Comparison of ENCODE assay signal across 9 mouse cellular contexts in the genomic region with DNA sequence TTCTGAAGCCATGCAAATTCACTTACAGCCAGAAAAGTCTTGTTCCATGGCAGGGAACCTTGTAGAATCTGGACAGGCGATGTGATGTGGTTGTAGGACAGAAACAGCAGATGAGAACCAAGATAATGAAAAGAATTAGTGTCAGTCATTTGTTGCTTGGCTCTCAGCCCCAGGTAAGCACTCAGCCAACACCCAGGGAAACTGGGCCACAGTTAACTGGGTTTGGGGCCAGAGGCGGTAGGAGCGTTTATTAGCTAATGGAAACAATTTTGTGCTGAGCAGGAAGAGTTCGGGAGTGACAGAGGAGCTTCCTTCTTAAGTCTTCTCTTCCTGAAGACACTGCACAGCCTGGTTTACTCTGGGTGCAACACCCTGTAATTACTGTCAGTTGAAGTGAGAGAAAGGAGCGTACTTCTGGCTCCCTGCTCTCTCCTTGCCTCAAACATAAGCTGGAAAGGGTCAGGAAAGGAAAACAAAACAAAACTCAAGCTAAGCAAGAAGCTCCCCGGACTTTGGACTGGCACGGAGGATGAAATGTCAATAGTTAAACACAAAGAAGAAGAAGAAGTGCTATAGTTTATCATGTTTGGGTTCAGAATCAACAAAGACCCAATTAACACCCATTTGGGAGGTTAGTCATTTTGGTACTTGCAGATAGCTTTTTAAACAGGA.
DNase-seq lines count a peak whose midpoint lies in the region; ATAC-seq and TF ChIP-seq lines count a peak whose summit lies in the region.
"Had no signal": no experiment of that assay in that cellular context is flagged by ENCODE, and none has a peak within 500 bp of the region (broad histone marks: within the 10 kb centered on the region; RNA-seq: fewer than 3 reads in every experiment).

No protein-coding gene starts in this region.

- 39% methylated on average over 7 of the region's 7 CpGs for WGBS in lung, postnatal 0 days
- 79% methylated on average over 7 of the region's 7 CpGs for WGBS in midbrain, embryonic 13.5 days

- no peaks in the 10 kb centered on the region for H3K4me1 ChIP-seq in lung, postnatal 0 days (ENCODE audit: insufficient read depth, low read depth, low read length)
- peaks cover 13% of the 10 kb centered on the region; the same call in 1 of the 2 replicates for H3K4me1 ChIP-seq in midbrain, embryonic 13.5 days (replicated peaks)

- ATAC-seq in cerebellum, adult (ENCODE audit: insufficient number of reproducible peaks, low FRiP score, low TSS enrichment), result no peak
- ATAC-seq in lung, postnatal 0 days, result no peak
- ATAC-seq in midbrain, embryonic 13.5 days, result no peak

- no peak overlapping the region for H3K4me2 ChIP-seq in lung, postnatal 0 days (replicated peaks; ENCODE audit: low read depth, low read length)
- no peak overlapping the region for H3K4me2 ChIP-seq in midbrain, embryonic 13.5 days (replicated peaks)
- H3K4me2 ChIP-seq: embryonic facial prominence, embryonic 12.5 days had no signal

- no peaks in the 10 kb centered on the region for H3K27me3 ChIP-seq in lung, postnatal 0 days (replicated peaks; ENCODE audit: insufficient read depth, low read length)
- no peaks in the 10 kb centered on the region for H3K27me3 ChIP-seq in midbrain, embryonic 13.5 days
- H3K27me3 ChIP-seq: embryonic facial prominence, embryonic 12.5 days had no signal

- DNase-seq in cerebellum, postnatal 14 days, result peak; percentile 59 to 71
- DNase-seq in lung, postnatal 0 days (ENCODE audit: low spot score), result peak; percentile 20
- DNase-seq in lung, postnatal 4 days, result no peak
- DNase-seq in kidney, adult 8-10 months, result peak; percentile 45 to 49
- peak; percentile 82 for DNase-seq in yolk sac, embryonic 10.5 days (ENCODE audit: low spot score)
- DNase-seq in layer of hippocampus, adult 9-10 months (ENCODE audit: low spot score), result no peak

- no peaks in the 10 kb centered on the region for H3K9me3 ChIP-seq in lung, postnatal 0 days (ENCODE audit: low read length)
- H3K9me3 ChIP-seq in midbrain, embryonic 13.5 days, result no peaks in the 10 kb centered on the region
- H3K9me3 ChIP-seq: embryonic facial prominence, embryonic 12.5 days had no signal

- no peak for TF ChIP-seq CTCF in lung, postnatal 0 days (IDR thresholded peaks at IDR 0.05)

- no peaks in the 10 kb centered on the region for H3K36me3 ChIP-seq in lung, postnatal 0 days (ENCODE audit: insufficient read depth, low read length)
- no peaks in the 10 kb centered on the region for H3K36me3 ChIP-seq in midbrain, embryonic 13.5 days
- H3K36me3 ChIP-seq: embryonic facial prominence, embryonic 12.5 days had no signal

- no peak overlapping the region for H3K4me3 ChIP-seq in lung, postnatal 0 days (ENCODE audit: low read depth, low read length)
- H3K4me3 ChIP-seq in midbrain, embryonic 13.5 days (replicated peaks), result no peak overlapping the region
- H3K4me3 ChIP-seq: embryonic facial prominence, embryonic 12.5 days had no signal

- H3K27ac ChIP-seq in lung, postnatal 0 days (ENCODE audit: low read length), result no peak overlapping the region
- no peak overlapping the region for H3K27ac ChIP-seq in midbrain, embryonic 13.5 days
- H3K27ac ChIP-seq: embryonic facial prominence, embryonic 12.5 days had no signal

- no peak overlapping the region for H3K9ac ChIP-seq in lung, postnatal 0 days (replicated peaks; ENCODE audit: low read depth)
- H3K9ac ChIP-seq in midbrain, embryonic 13.5 days (replicated peaks), result no peak overlapping the region
- H3K9ac ChIP-seq: embryonic facial prominence, embryonic 12.5 days had no signal

- TF ChIP-seq EP300 in lung, postnatal 0 days (IDR thresholded peaks at IDR 0.05), result no peak

Comparison
In these comparisons a context has a peak if more than half of its experiments do, and no peak if none do; other contexts are left out.
1. DNase-seq: peak in cerebellum, postnatal 14 days (2 of 2), lung, postnatal 0 days (single experiment), kidney, adult 8-10 months (2 of 2) and yolk sac, embryonic 10.5 days (single experiment); none in lung, postnatal 4 days (0 of 2) and layer of hippocampus, adult 9-10 months (single experiment).